Mouse (Mus musculus): Measurements from ENCODE around the gene Fbxo36. TPM values are rescaled to one million over a fixed set of nuclear protein-coding genes. Genes with fewer than 3 reads are reported as not detected.

Fbxo36 gene
- total and polyA plus RNA-seq, 2 experiments from 2014 or later = 3.7 to 10.1 TPM

DNA sequence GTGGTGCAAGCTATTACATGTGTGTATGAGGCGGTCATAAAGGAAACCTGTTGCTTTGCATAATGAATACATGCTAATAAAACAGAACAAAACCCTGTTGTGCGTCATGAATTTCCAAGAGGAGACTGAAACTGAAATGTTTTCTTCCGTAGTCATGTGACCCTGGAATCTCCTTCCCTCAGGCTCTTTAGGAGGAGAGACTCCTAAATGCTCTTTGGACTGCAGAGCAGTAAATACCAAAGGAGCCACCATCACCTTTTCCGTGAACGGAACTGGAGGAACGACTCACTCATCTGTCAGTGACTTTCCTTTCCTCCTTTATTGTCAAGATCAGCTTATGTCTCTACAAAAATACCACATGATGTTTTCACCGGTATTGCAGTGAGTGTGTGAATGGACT lies 8.1 kb downstream of the Fbxo36 start:
- no peak for DNase-seq (ENCODE audit: low spot score)
- Histone ChIP-seq H3K4me2 (ENCODE audit: low read depth, low read length) (no peak overlapping the region), H3K9ac (replicated peaks; ENCODE audit: low read length) (no peak overlapping the region), H3K4me3 (ENCODE audit: low read length) (no peak overlapping the region), H3K36me3 (ENCODE audit: insufficient read depth, low read length) (no peaks in the 10 kb centered on the region), H3K4me1 (ENCODE audit: insufficient read depth, low read length) (no peaks in the 10 kb centered on the region), H3K27ac (no peak overlapping the region), H3K9me3 (ENCODE audit: low read length) (no peaks in the 10 kb centered on the region), H3K27me3 (ENCODE audit: insufficient read depth, low read length) (no peaks in the 10 kb centered on the region)
- no peak for ATAC-seq
- no peak for TF ChIP-seq CTCF (IDR thresholded peaks at IDR 0.05; ENCODE audit: low read depth)
- WGBS = 95% methylated on average over 7 of the region's 7 CpGs

DNA sequence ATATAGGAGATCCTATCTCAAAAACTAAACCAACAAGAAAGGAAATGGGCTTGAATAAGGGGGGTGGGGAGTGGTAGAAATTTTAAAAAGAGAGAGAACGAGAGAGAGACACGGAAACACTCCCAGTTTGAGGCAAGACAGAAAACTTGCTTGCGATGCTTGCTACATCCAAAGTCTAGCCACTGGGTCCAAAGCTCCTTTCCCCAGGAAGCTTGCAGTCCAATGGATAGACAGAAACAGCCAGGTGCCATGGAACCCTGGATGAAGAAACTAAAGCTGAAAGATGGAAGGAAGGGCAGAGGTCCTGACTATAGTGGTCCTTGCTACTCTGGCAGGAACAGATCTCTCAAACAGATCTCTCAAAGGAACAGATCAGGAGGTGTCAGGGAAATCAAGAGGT lies 8.7 kb downstream of the Fbxo36 start:
- Histone ChIP-seq H3K9me3 (ENCODE audit: low read length) (no peaks in the 10 kb centered on the region), H3K36me3 (ENCODE audit: insufficient read depth, low read length) (no peaks in the 10 kb centered on the region), H3K27me3 (ENCODE audit: insufficient read depth, low read length) (no peaks in the 10 kb centered on the region), H3K4me3 (ENCODE audit: low read length) (no peak overlapping the region), H3K9ac (replicated peaks; ENCODE audit: low read length) (no peak overlapping the region), H3K27ac (no peak overlapping the region), H3K4me1 (ENCODE audit: insufficient read depth, low read length) (no peaks in the 10 kb centered on the region), H3K4me2 (ENCODE audit: low read depth, low read length) (no peak overlapping the region)
- TF ChIP-seq CTCF (IDR thresholded peaks at IDR 0.05; ENCODE audit: low read depth) = no peak
- WGBS = 95% methylated on average over 3 of the region's 3 CpGs
- DNase-seq (ENCODE audit: low spot score) = no peak
- no peak for ATAC-seq

DNA sequence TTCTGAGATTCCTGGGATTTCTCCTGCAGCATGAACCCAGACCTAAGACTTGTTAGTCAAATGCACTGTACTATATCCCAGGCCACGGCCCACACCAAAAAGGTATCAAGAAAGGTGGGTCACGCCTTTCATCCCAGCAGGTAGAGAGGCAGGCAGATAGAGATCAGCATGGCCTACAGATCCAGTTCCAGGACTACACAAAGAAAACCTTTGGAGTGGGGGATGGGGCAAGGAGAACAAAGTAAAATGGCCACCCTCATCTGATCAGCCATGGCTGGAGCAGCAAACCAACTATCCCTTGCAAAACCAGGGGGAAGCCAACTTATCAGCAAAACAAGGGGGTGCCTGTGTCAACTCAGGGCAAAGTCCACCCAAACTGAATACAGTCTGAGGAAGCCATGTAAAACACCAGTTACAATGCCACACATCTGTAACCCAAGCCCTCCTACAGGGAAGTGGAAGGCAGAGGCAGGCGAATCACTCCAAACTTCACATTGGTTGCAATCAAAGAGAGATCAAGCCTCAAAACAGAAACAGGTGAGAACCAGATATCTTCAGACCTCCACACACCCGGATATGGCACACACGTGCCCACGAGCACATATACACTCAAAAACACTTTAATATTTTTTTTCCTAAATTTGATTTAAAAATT lies 9.3 kb downstream of the Fbxo36 start:
- no peak for TF ChIP-seq CTCF (IDR thresholded peaks at IDR 0.05; ENCODE audit: low read depth)
- no peaks in the 10 kb centered on the region for H3K4me1 ChIP-seq (ENCODE audit: insufficient read depth, low read length)
- no peak overlapping the region for H3K27ac ChIP-seq
- ATAC-seq = no peak
- WGBS = 96% methylated on average over 6 of the region's 6 CpGs
- no peak overlapping the region for H3K4me3 ChIP-seq (ENCODE audit: low read length)
- H3K4me2 ChIP-seq (ENCODE audit: low read depth, low read length) = no peak overlapping the region
- H3K9me3 ChIP-seq (ENCODE audit: low read length) = no peaks in the 10 kb centered on the region
- H3K36me3 ChIP-seq (ENCODE audit: insufficient read depth, low read length) = no peaks in the 10 kb centered on the region
- H3K9ac ChIP-seq (replicated peaks; ENCODE audit: low read length) = no peak overlapping the region
- no peaks in the 10 kb centered on the region for H3K27me3 ChIP-seq (ENCODE audit: insufficient read depth, low read length)
- DNase-seq (ENCODE audit: low spot score) = no peak

DNA sequence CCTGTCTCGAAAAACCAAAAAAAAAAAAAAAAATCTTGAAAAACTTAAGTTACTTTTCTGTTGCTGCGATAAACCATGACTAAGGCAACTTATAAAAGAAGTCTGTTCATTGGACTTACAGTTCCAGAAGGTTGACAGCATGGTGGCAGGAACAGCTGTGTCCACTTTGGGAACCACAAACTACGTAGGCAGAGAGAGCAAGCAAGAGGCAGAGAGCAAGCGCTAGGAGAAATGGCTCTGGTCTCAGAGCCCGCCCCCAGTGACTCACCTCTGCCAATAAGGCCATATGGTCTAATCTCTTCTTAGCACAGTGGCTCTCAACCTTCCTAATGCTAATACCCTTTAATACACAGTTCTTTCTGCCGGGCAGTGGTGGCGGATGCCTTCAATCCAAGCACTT lies 10.2 kb downstream of the Fbxo36 start:
- TF ChIP-seq CTCF (IDR thresholded peaks at IDR 0.05; ENCODE audit: low read depth) = no peak
- no peak for DNase-seq (ENCODE audit: low spot score)
- 94% methylated on average over 7 of the region's 7 CpGs for WGBS

DNA sequence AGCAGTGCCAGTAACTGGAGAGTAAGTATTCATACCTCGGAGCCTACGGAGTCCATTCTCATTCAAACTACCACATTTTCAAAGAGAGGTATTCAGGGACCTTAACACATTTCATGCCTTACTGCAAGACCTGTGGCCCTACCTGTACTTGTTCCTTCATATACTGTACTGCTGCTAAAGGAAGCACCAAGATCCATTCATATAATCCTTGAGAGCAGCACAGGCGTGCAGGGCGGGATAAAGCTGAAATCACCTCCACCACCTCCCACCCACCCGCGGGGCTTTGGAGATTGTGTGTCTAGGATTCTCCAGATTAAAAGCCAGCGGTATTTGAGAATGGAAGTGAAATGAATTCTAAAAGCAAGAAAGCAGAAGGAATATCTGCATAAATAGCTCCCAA lies 10.8 kb downstream of the Fbxo36 start:
- DNase-seq (ENCODE audit: low spot score) = no peak
- no peaks in the 10 kb centered on the region for H3K36me3 ChIP-seq (ENCODE audit: insufficient read depth, low read length)
- WGBS = 91% methylated on average over 7 of the region's 7 CpGs
- no peak overlapping the region for H3K9ac ChIP-seq (replicated peaks; ENCODE audit: low read length)
- H3K4me2 ChIP-seq (ENCODE audit: low read depth, low read length) = no peak overlapping the region
- no peak overlapping the region for H3K27ac ChIP-seq
- no peak for ATAC-seq
- H3K4me3 ChIP-seq (ENCODE audit: low read length) = no peak overlapping the region
- H3K9me3 ChIP-seq (ENCODE audit: low read length) = no peaks in the 10 kb centered on the region
- H3K27me3 ChIP-seq (ENCODE audit: insufficient read depth, low read length) = no peaks in the 10 kb centered on the region
- TF ChIP-seq CTCF (IDR thresholded peaks at IDR 0.05; ENCODE audit: low read depth) = no peak
- H3K4me1 ChIP-seq (ENCODE audit: insufficient read depth, low read length) = no peaks in the 10 kb centered on the region

More for the DNA sequence above, 10.2 kb downstream of the Fbxo36 start:
- Histone ChIP-seq H3K27ac (no peak overlapping the region), H3K4me1 (ENCODE audit: insufficient read depth, low read length) (no peaks in the 10 kb centered on the region), H3K4me3 (ENCODE audit: low read length) (no peak overlapping the region), H3K9me3 (ENCODE audit: low read length) (no peaks in the 10 kb centered on the region), H3K27me3 (ENCODE audit: insufficient read depth, low read length) (no peaks in the 10 kb centered on the region), H3K36me3 (ENCODE audit: insufficient read depth, low read length) (no peaks in the 10 kb centered on the region), H3K4me2 (ENCODE audit: low read depth, low read length) (no peak overlapping the region), H3K9ac (replicated peaks; ENCODE audit: low read length) (no peak overlapping the region)
- ATAC-seq = no peak

DNA sequence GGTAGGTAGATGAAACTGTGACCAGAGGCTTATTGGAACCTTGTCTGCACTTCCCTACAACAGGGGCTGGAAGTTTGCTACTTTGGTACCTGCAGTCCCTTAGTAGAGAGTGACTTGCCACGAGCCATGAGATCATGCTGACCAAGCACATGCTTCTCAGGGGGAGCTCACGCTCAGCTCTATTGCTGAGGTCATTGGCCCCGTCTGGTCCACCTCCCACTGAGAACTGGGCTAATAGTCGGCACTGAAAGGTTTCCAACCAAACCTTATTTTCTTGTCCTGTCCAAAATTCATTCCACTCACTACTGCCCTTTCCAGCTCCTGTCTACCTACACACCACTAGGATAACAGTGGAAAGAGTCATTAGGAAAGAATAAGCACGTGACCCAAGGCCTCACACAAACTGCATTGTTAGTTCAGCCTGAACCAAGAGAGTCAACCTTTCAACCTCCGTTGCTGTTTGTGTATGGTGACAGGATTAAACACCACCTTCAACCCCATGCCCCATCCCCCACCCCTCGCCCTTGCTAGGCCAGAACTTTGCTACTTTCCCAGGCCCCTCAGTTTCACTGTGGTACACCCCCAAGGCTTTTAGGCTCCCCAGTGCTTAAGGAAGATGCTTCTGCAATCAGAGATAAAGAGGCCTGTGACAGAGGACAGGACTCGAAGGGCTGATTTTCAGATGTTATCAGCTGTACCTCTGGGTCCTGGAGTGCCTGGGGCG lies 12.0 kb downstream of the Fbxo36 start:
- Histone ChIP-seq H3K4me2 (ENCODE audit: low read depth, low read length) (no peak overlapping the region), H3K9ac (replicated peaks; ENCODE audit: low read length) (no peak overlapping the region), H3K36me3 (ENCODE audit: insufficient read depth, low read length) (no peaks in the 10 kb centered on the region), H3K4me3 (ENCODE audit: low read length) (no peak overlapping the region), H3K9me3 (ENCODE audit: low read length) (no peaks in the 10 kb centered on the region), H3K4me1 (ENCODE audit: insufficient read depth, low read length) (no peaks in the 10 kb centered on the region), H3K27me3 (ENCODE audit: insufficient read depth, low read length) (no peaks in the 10 kb centered on the region), H3K27ac (no peak overlapping the region)
- no peak for DNase-seq (ENCODE audit: low spot score)
- no peak for ATAC-seq
- 44% methylated on average over 9 of the region's 9 CpGs for WGBS
- TF ChIP-seq CTCF (IDR thresholded peaks at IDR 0.05; ENCODE audit: low read depth) = no peak

DNA sequence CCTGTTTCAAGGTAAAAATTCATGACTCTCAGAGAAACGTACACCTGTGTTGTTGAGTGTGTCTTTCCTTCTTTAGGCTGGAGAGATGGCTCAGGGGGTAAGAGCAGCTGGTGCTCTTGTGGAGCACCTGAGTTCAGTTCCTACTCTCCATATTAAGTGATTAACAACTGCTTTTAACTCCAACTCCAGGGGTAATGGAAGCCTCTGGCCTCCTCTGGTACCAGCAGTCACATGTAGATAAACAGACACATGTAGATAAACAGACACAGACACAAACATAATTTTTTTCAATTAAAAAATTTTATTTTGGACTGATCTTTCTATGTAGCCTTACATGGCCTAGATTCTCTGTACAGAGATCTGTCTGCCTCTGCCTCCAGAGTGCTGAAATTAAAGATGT lies 14.1 kb downstream of the Fbxo36 start:
- no peak for DNase-seq (ENCODE audit: low spot score)
- TF ChIP-seq CTCF (IDR thresholded peaks at IDR 0.05; ENCODE audit: low read depth) = no peak
- H3K27me3 ChIP-seq (ENCODE audit: insufficient read depth, low read length) = no peaks in the 10 kb centered on the region

More for the DNA sequence above, 14.1 kb downstream of the Fbxo36 start:
- no peaks in the 10 kb centered on the region for H3K9me3 ChIP-seq (ENCODE audit: low read length)
- ATAC-seq = no peak
- no peak overlapping the region for H3K27ac ChIP-seq
- H3K36me3 ChIP-seq (ENCODE audit: insufficient read depth, low read length) = no peaks in the 10 kb centered on the region
- H3K4me2 ChIP-seq (ENCODE audit: low read depth, low read length) = no peak overlapping the region
- WGBS = 93% methylated on average over 1 of the region's 1 CpGs
- H3K4me1 ChIP-seq (ENCODE audit: insufficient read depth, low read length) = no peaks in the 10 kb centered on the region
- no peak overlapping the region for H3K9ac ChIP-seq (replicated peaks; ENCODE audit: low read length)
- H3K4me3 ChIP-seq (ENCODE audit: low read length) = no peak overlapping the region

Measured in hindbrain, postnatal 0 days (tissue).